Mouse (Mus musculus) testis, postnatal 10 days (tissue): ENCODE results near the gene Fcho2.
"Not testable (repeated sequence)": the region's sequence is repeated elsewhere in the genome, so short reads cannot be mapped to it uniquely, and the experiment has no call there.

Experiments
- DNase-seq: peaks from one replicate; pipeline ENCODE4 v3.0.0; 2021; ENCODE audit warnings: low spot score

Gene Fcho2

GRCm38 (mm10) chr13:98815147-98815785 is at the start of gene Fcho2:
Gene Fcho2, minus strand, starts transcription at chr13:98815449.
- peak; percentile 99 for DNase-seq

- no peak for DNase-seq
Measured at GRCm38 (mm10) chr13:98855291-98855690, 40.0 kb upstream of the Fcho2 start.

GRCm38 (mm10) chr13:98845794-98846193 is 30.5 kb upstream of the Fcho2 start:
- no peak for DNase-seq

- DNase-seq = no peak
Measured at GRCm38 (mm10) chr13:98836423-98837088, 21.3 kb upstream of the Fcho2 start.

GRCm38 (mm10) chr13:98835740-98836139 is 20.5 kb upstream of the Fcho2 start:
- DNase-seq = no peak

- DNase-seq = no peak
Measured at GRCm38 (mm10) chr13:98834723-98835122, 19.5 kb upstream of the Fcho2 start.

GRCm38 (mm10) chr13:98834199-98834598 is 18.9 kb upstream of the Fcho2 start:
- DNase-seq = no peak

GRCm38 (mm10) chr13:98832451-98833450 is 17.5 kb upstream of the Fcho2 start:
- DNase-seq = no peak

- not testable (repeated sequence) for DNase-seq
Measured at GRCm38 (mm10) chr13:98829026-98829425, 13.8 kb upstream of the Fcho2 start.

- DNase-seq = no peak
Measured at GRCm38 (mm10) chr13:98825574-98825973, 10.3 kb upstream of the Fcho2 start.

GRCm38 (mm10) chr13:98819094-98819493 is 3.8 kb upstream of the Fcho2 start:
- no peak for DNase-seq

GRCm38 (mm10) chr13:98818205-98818604 is 3.0 kb upstream of the Fcho2 start:
- DNase-seq = no peak

GRCm38 (mm10) chr13:98817766-98818165 is 2.5 kb upstream of the Fcho2 start:
- DNase-seq = no peak

GRCm38 (mm10) chr13:98816981-98817660 is 1.9 kb upstream of the Fcho2 start:
- DNase-seq = not testable (repeated sequence)

- DNase-seq = no peak
Measured at GRCm38 (mm10) chr13:98816571-98816970, 1.3 kb upstream of the Fcho2 start.

- peak; percentile 77 for DNase-seq
Measured at GRCm38 (mm10) chr13:98814275-98815040, 791 bp downstream of the Fcho2 start.

- no peak for DNase-seq
Measured at GRCm38 (mm10) chr13:98813596-98814274, 1.5 kb downstream of the Fcho2 start.

GRCm38 (mm10) chr13:98813167-98813566 is 2.1 kb downstream of the Fcho2 start:
- DNase-seq = no peak

GRCm38 (mm10) chr13:98812285-98812684 is 3.0 kb downstream of the Fcho2 start:
- no peak for DNase-seq

- DNase-seq = no peak
Measured at GRCm38 (mm10) chr13:98810143-98810542, 5.1 kb downstream of the Fcho2 start.

GRCm38 (mm10) chr13:98809087-98809486 is 6.2 kb downstream of the Fcho2 start:
- no peak for DNase-seq
